Mouse (Mus musculus): ENCODE measurements around the gene Rhbdl3.

- no peak for TF ChIP-seq CTCF (IDR thresholded peaks at IDR 0.05; ENCODE audit: extremely low read depth, insufficient read depth, low read length)
- TF ChIP-seq POLR2A (IDR thresholded peaks at IDR 0.05; ENCODE audit: extremely low read depth, insufficient read depth, low read length) = no peak
Observed at GRCm38 (mm10) chr11:80284641-80285040, 16.1 kb upstream of the Rhbdl3 start.

Measured in cortical plate, adult 2 months (tissue).